Mouse (Mus musculus): ENCODE results near the gene 2810004N23Rik. TPM values are rescaled to one million over a fixed set of nuclear protein-coding genes. Genes with fewer than 3 reads are reported as not detected.

The 2810004N23Rik gene
- polyA plus RNA-seq, 1 experiment from 2014 or later, result 42.8 TPM

GRCm38 (mm10) chr8:124819612-124820115 lies 43.3 kb downstream of the 2810004N23Rik start:
- WGBS, result 54% methylated on average over 6 of the region's 6 CpGs
- Histone ChIP-seq H3K36me3 (ENCODE audit: control insufficient read depth, insufficient read depth, low read length) (no peaks in the 10 kb centered on the region), H3K4me1 (ENCODE audit: control insufficient read depth, insufficient read depth, low read length) (no peaks in the 10 kb centered on the region), H3K4me2 (ENCODE audit: low read depth, low read length) (no peak overlapping the region), H3K4me3 (ENCODE audit: low read length) (no peak overlapping the region), H3K27ac (ENCODE audit: low read length) (no peak overlapping the region), H3K9ac (ENCODE audit: low read depth, low read length) (no peak overlapping the region), H3K27me3 (replicated peaks; ENCODE audit: control insufficient read depth, insufficient read depth, low read length) (no peaks in the 10 kb centered on the region), H3K9me3 (ENCODE audit: control insufficient read depth, low read length) (0 out of 2 replicates have a peak, but pooled peaks cover 4% of the 10 kb centered on the region)
- ATAC-seq, result no peak

- Histone ChIP-seq H3K4me2 (ENCODE audit: low read depth, low read length) (no peak overlapping the region), H3K4me3 (ENCODE audit: low read length) (no peak overlapping the region), H3K4me1 (ENCODE audit: control insufficient read depth, insufficient read depth, low read length) (no peaks in the 10 kb centered on the region), H3K27me3 (replicated peaks; ENCODE audit: control insufficient read depth, insufficient read depth, low read length) (no peaks in the 10 kb centered on the region), H3K9me3 (ENCODE audit: control insufficient read depth, low read length) (0 out of 2 replicates have a peak, but pooled peaks cover 4% of the 10 kb centered on the region), H3K27ac (ENCODE audit: low read length) (no peak overlapping the region), H3K36me3 (ENCODE audit: control insufficient read depth, insufficient read depth, low read length) (no peaks in the 10 kb centered on the region), H3K9ac (ENCODE audit: low read depth, low read length) (no peak overlapping the region)
- WGBS, result 92% methylated on average over 3 of the region's 3 CpGs
- ATAC-seq, result no peak
Observed at GRCm38 (mm10) chr8:124817361-124817760, 45.6 kb downstream of the 2810004N23Rik start.

GRCm38 (mm10) chr8:124816866-124817265 lies 46.1 kb downstream of the 2810004N23Rik start:
- 92% methylated on average over 11 of the region's 11 CpGs for WGBS
- no peaks in the 10 kb centered on the region for H3K27me3 ChIP-seq (replicated peaks; ENCODE audit: control insufficient read depth, insufficient read depth, low read length)
- H3K27ac ChIP-seq (ENCODE audit: low read length), result no peak overlapping the region
- ATAC-seq, result no peak
- H3K9me3 ChIP-seq (ENCODE audit: control insufficient read depth, low read length), result 0 out of 2 replicates have a peak, but pooled peaks cover 4% of the 10 kb centered on the region
- H3K9ac ChIP-seq (ENCODE audit: low read depth, low read length), result no peak overlapping the region
- H3K4me1 ChIP-seq (ENCODE audit: control insufficient read depth, insufficient read depth, low read length), result no peaks in the 10 kb centered on the region
- H3K4me2 ChIP-seq (ENCODE audit: low read depth, low read length), result no peak overlapping the region
- H3K4me3 ChIP-seq (ENCODE audit: low read length), result no peak overlapping the region
- H3K36me3 ChIP-seq (ENCODE audit: control insufficient read depth, insufficient read depth, low read length), result no peaks in the 10 kb centered on the region

- Histone ChIP-seq H3K4me2 (ENCODE audit: low read depth, low read length) (no peak overlapping the region), H3K4me3 (ENCODE audit: low read length) (no peak overlapping the region), H3K4me1 (ENCODE audit: control insufficient read depth, insufficient read depth, low read length) (no peaks in the 10 kb centered on the region), H3K27me3 (replicated peaks; ENCODE audit: control insufficient read depth, insufficient read depth, low read length) (no peaks in the 10 kb centered on the region), H3K27ac (ENCODE audit: low read length) (no peak overlapping the region), H3K9me3 (ENCODE audit: control insufficient read depth, low read length) (0 out of 2 replicates have a peak, but pooled peaks cover 4% of the 10 kb centered on the region), H3K9ac (ENCODE audit: low read depth, low read length) (no peak overlapping the region), H3K36me3 (ENCODE audit: control insufficient read depth, insufficient read depth, low read length) (no peaks in the 10 kb centered on the region)
- ATAC-seq, result no peak
- 87% methylated on average over 12 of the region's 12 CpGs for WGBS
Observed at GRCm38 (mm10) chr8:124815870-124816269, 47.0 kb downstream of the 2810004N23Rik start.

- WGBS, result 87% methylated on average over 4 of the region's 4 CpGs
- Histone ChIP-seq H3K4me1 (ENCODE audit: control insufficient read depth, insufficient read depth, low read length) (no peaks in the 10 kb centered on the region), H3K36me3 (ENCODE audit: control insufficient read depth, insufficient read depth, low read length) (no peaks in the 10 kb centered on the region), H3K9ac (ENCODE audit: low read depth, low read length) (no peak overlapping the region), H3K4me3 (ENCODE audit: low read length) (no peak overlapping the region), H3K27me3 (replicated peaks; ENCODE audit: control insufficient read depth, insufficient read depth, low read length) (no peaks in the 10 kb centered on the region), H3K4me2 (ENCODE audit: low read depth, low read length) (no peak overlapping the region), H3K27ac (ENCODE audit: low read length) (no peak overlapping the region), H3K9me3 (ENCODE audit: control insufficient read depth, low read length) (0 out of 2 replicates have a peak, but pooled peaks cover 4% of the 10 kb centered on the region)
- ATAC-seq, result no peak
Observed at GRCm38 (mm10) chr8:124813326-124813725, 49.6 kb downstream of the 2810004N23Rik start.

GRCm38 (mm10) chr8:124810689-124811394 lies 52.1 kb downstream of the 2810004N23Rik start:
- no peaks in the 10 kb centered on the region for H3K9me3 ChIP-seq (ENCODE audit: control insufficient read depth, low read length)
- no peaks in the 10 kb centered on the region for H3K27me3 ChIP-seq (replicated peaks; ENCODE audit: control insufficient read depth, insufficient read depth, low read length)
- WGBS, result 47% methylated on average over 9 of the region's 9 CpGs
- no peaks in the 10 kb centered on the region for H3K4me1 ChIP-seq (ENCODE audit: control insufficient read depth, insufficient read depth, low read length)
- H3K27ac ChIP-seq (ENCODE audit: low read length), result no peak overlapping the region
- H3K9ac ChIP-seq (ENCODE audit: low read depth, low read length), result no peak overlapping the region
- H3K4me2 ChIP-seq (ENCODE audit: low read depth, low read length), result no peak overlapping the region
- no peak for ATAC-seq
- H3K36me3 ChIP-seq (ENCODE audit: control insufficient read depth, insufficient read depth, low read length), result no peaks in the 10 kb centered on the region
- no peak overlapping the region for H3K4me3 ChIP-seq (ENCODE audit: low read length)

- WGBS, result 54% methylated on average over 5 of the region's 5 CpGs
- Histone ChIP-seq H3K9ac (ENCODE audit: low read depth, low read length) (no peak overlapping the region), H3K4me2 (ENCODE audit: low read depth, low read length) (no peak overlapping the region), H3K36me3 (ENCODE audit: control insufficient read depth, insufficient read depth, low read length) (no peaks in the 10 kb centered on the region), H3K4me1 (ENCODE audit: control insufficient read depth, insufficient read depth, low read length) (no peaks in the 10 kb centered on the region), H3K4me3 (ENCODE audit: low read length) (no peak overlapping the region), H3K27ac (ENCODE audit: low read length) (no peak overlapping the region), H3K27me3 (replicated peaks; ENCODE audit: control insufficient read depth, insufficient read depth, low read length) (no peaks in the 10 kb centered on the region), H3K9me3 (ENCODE audit: control insufficient read depth, low read length) (no peaks in the 10 kb centered on the region)
- ATAC-seq, result no peak
Observed at GRCm38 (mm10) chr8:124810056-124810610, 52.8 kb downstream of the 2810004N23Rik start.

GRCm38 (mm10) chr8:124809419-124809818 lies 53.5 kb downstream of the 2810004N23Rik start:
- H3K9ac ChIP-seq (ENCODE audit: low read depth, low read length), result no peak overlapping the region
- no peaks in the 10 kb centered on the region for H3K36me3 ChIP-seq (ENCODE audit: control insufficient read depth, insufficient read depth, low read length)
- ATAC-seq, result no peak
- H3K4me3 ChIP-seq (ENCODE audit: low read length), result no peak overlapping the region
- H3K27ac ChIP-seq (ENCODE audit: low read length), result no peak overlapping the region
- H3K27me3 ChIP-seq (replicated peaks; ENCODE audit: control insufficient read depth, insufficient read depth, low read length), result no peaks in the 10 kb centered on the region
- no peak overlapping the region for H3K4me2 ChIP-seq (ENCODE audit: low read depth, low read length)
- 47% methylated on average over 2 of the region's 2 CpGs for WGBS
- no peaks in the 10 kb centered on the region for H3K9me3 ChIP-seq (ENCODE audit: control insufficient read depth, low read length)
- no peaks in the 10 kb centered on the region for H3K4me1 ChIP-seq (ENCODE audit: control insufficient read depth, insufficient read depth, low read length)

GRCm38 (mm10) chr8:124805990-124806389 lies 56.9 kb downstream of the 2810004N23Rik start:
- 90% methylated on average over 4 of the region's 4 CpGs for WGBS
- no peak for ATAC-seq
- no peaks in the 10 kb centered on the region for H3K36me3 ChIP-seq (ENCODE audit: control insufficient read depth, insufficient read depth, low read length)
- H3K4me2 ChIP-seq (ENCODE audit: low read depth, low read length), result no peak overlapping the region
- no peak overlapping the region for H3K27ac ChIP-seq (ENCODE audit: low read length)
- H3K27me3 ChIP-seq (replicated peaks; ENCODE audit: control insufficient read depth, insufficient read depth, low read length), result no peaks in the 10 kb centered on the region
- H3K4me3 ChIP-seq (ENCODE audit: low read length), result no peak overlapping the region
- no peaks in the 10 kb centered on the region for H3K4me1 ChIP-seq (ENCODE audit: control insufficient read depth, insufficient read depth, low read length)
- H3K9ac ChIP-seq (ENCODE audit: low read depth, low read length), result no peak overlapping the region
- H3K9me3 ChIP-seq (ENCODE audit: control insufficient read depth, low read length), result no peaks in the 10 kb centered on the region

Data from intestine, embryonic 16.5 days (tissue).